Mouse (Mus musculus) heart, postnatal 0 days (tissue): ENCODE measurements around the gene Cfap97d1. TPM values are rescaled to one million over a fixed set of nuclear protein-coding genes. Genes with fewer than 3 reads are reported as not detected.

ENCODE experiments used
- ATAC-seq: fragments of 200-750 bp; cut with Nextera tagmentation; 2 replicates; pipeline ENCODE4 v1.8.0; 2017; ENCODE audit warnings: low read depth, moderate number of reproducible peaks, moderate library complexity; ENCODE audit not compliant: insufficient read depth
- DNase-seq: peaks from one replicate; pipeline ENCODE4 v3.0.0-alpha.2; 2016; ENCODE audit warnings: low spot score
- H3K27ac ChIP-seq: fragments of 300-500 bp; sonication (generic); 2 replicates; pipeline ENCODE4 v1.5.1; 2014; ENCODE audit warnings: low read depth, mild to moderate bottlenecking
- H3K27me3 ChIP-seq: fragments of 300-500 bp; sonication (generic); 2 replicates; pipeline ENCODE4 v1.6.1; 2014; ENCODE audit warnings: low read length, mixed read lengths; ENCODE audit not compliant: control insufficient read depth, insufficient read depth
- H3K36me3 ChIP-seq: fragments of 300-500 bp; sonication (generic); replicated peaks from 2 replicates; pipeline ENCODE4 v1.6.1; 2014; ENCODE audit warnings: low read length, mixed read lengths; ENCODE audit not compliant: control insufficient read depth, insufficient read depth
- H3K4me1 ChIP-seq: fragments of 300-500 bp; sonication (generic); 2 replicates; pipeline ENCODE4 v1.6.1; 2014; ENCODE audit warnings: antibody characterized with exemption; ENCODE audit not compliant: control insufficient read depth, insufficient read depth
- H3K4me2 ChIP-seq: fragments of 300-500 bp; sonication (generic); 2 replicates; pipeline ENCODE4 v1.6.1; 2014; ENCODE audit warnings: low read depth, mild to moderate bottlenecking, low read length, moderate library complexity
- H3K4me3 ChIP-seq: fragments of 300-500 bp; sonication (generic); 2 replicates; pipeline ENCODE4 v1.5.1; 2014; ENCODE audit warnings: low read depth, low read length
- H3K9ac ChIP-seq: fragments of 300-500 bp; sonication (generic); replicated peaks from 2 replicates; pipeline ENCODE4 v1.6.1; 2014; ENCODE audit warnings: low read depth, low read length, mixed read lengths
- H3K9me3 ChIP-seq: fragments of 300-500 bp; sonication (generic); replicated peaks from 2 replicates; pipeline ENCODE4 v1.6.1; 2016; ENCODE audit warnings: low read length; ENCODE audit not compliant: control insufficient read depth
- CTCF ChIP-seq: IDR thresholded peaks from 2 replicates; pipeline ENCODE4 v1.5.1; 2016; ENCODE audit warnings: antibody characterized with exemption, control low read depth, low read depth
- EP300 ChIP-seq: IDR thresholded peaks from 2 replicates; pipeline ENCODE4 v1.6.1; 2016; ENCODE audit warnings: antibody characterized with exemption, low read depth
- WGBS: fragments of 180-500 bp; shearing (Covaris S2); extraction: QIAGEN DNeasy Blood & Tissue Kit; methylation state at CpG from one replicate; pipeline ENCODE4 v1.1.7; 2014; 5-methylcytosine and 5-hydroxymethylcytosine counted together
- polyA plus RNA-seq: library from polyadenylated mRNA; unstranded; fragments of >200 nt; fragmentation: Nextera tagmentation; extraction: Ambion mirVana; gene quantifications from 2 replicates; pipeline ENCODE4 v1.2.1, GENCODE M21; 2015
- total RNA-seq: library from RNA; depleted of rRNA; stranded (reverse); fragments of >200 nt; gene quantifications from 2 replicates; pipeline ENCODE4 v1.2.3, GENCODE M21; 2014; ENCODE audit warnings: low replicate concordance

Gene Cfap97d1
- total and polyA plus RNA-seq, 2 experiments from 2014 or later = not detected

GRCm38 (mm10) chr11:101968311-101968710 lies 15.8 kb upstream of the Cfap97d1 start:
- no peak overlapping the region for H3K4me2 ChIP-seq
- WGBS = 30% methylated on average over 7 of the region's 7 CpGs
- peaks cover 13% of the 10 kb centered on the region for H3K36me3 ChIP-seq
- ATAC-seq (no peak), DNase-seq (no peak)
- no peaks in the 10 kb centered on the region for H3K9me3 ChIP-seq
- H3K4me1 ChIP-seq = peaks cover 17% of the 10 kb centered on the region
- no peak overlapping the region for H3K9ac ChIP-seq
- H3K27me3 ChIP-seq = peaks cover 42% of the 10 kb centered on the region
- TF ChIP-seq CTCF (no peak), EP300 (no peak)
- no peak overlapping the region for H3K4me3 ChIP-seq
- no peak overlapping the region for H3K27ac ChIP-seq

DNA sequence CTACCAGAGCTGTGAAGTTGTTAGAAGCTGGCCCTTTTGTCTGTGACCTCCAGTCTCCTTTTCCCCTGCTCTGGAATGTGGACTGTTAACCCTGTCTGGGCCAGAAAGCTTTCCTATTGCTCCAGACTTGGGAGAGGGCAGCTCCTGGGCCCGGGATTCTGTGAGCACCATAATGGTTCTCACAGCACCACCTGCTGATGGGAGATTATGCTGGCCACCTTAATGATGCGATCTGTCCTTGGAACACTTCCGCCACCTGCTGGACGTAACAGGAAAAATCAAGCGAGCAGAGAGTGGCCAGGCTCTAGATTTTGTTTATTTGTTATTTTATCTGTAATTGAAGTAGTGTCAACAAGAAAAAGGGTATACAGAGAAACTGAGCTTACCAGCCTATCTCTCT lies 15.3 kb upstream of the Cfap97d1 start:
- WGBS = 2% methylated on average over 5 of the region's 5 CpGs
- no peak overlapping the region for H3K4me3 ChIP-seq
- DNase-seq (peak; percentile 84), ATAC-seq (peak; percentile 70)
- H3K9ac ChIP-seq = no peak overlapping the region
- no peaks in the 10 kb centered on the region for H3K9me3 ChIP-seq
- peak; percentile 99 for TF ChIP-seq CTCF
- peak; percentile 30; the same call in 1 of the 2 replicates for TF ChIP-seq EP300
- H3K27ac ChIP-seq = no peak overlapping the region
- H3K4me1 ChIP-seq = peaks cover 12% of the 10 kb centered on the region
- peaks cover 18% of the 10 kb centered on the region for H3K36me3 ChIP-seq
- peaks cover 37% of the 10 kb centered on the region for H3K27me3 ChIP-seq
- no peak overlapping the region for H3K4me2 ChIP-seq

GRCm38 (mm10) chr11:101969835-101970234 lies 14.2 kb upstream of the Cfap97d1 start:
- H3K36me3 ChIP-seq = peaks cover 28% of the 10 kb centered on the region
- H3K9ac ChIP-seq = no peak overlapping the region
- 75% methylated on average over 13 of the region's 13 CpGs for WGBS
- no peak for ATAC-seq
- H3K9me3 ChIP-seq = no peaks in the 10 kb centered on the region
- H3K4me2 ChIP-seq = no peak overlapping the region
- peaks cover 7% of the 10 kb centered on the region; the same call in 1 of the 2 replicates for H3K4me1 ChIP-seq
- no peak overlapping the region for H3K27ac ChIP-seq
- H3K27me3 ChIP-seq = peaks cover 26% of the 10 kb centered on the region
- no peak for TF ChIP-seq CTCF
- no peak for TF ChIP-seq EP300
- DNase-seq = no peak
- H3K4me3 ChIP-seq = no peak overlapping the region

GRCm38 (mm10) chr11:101971410-101971809 lies 12.7 kb upstream of the Cfap97d1 start:
- no peak overlapping the region for H3K4me2 ChIP-seq
- peak; percentile 66 for TF ChIP-seq CTCF
- no peak for TF ChIP-seq EP300
- peaks cover 11% of the 10 kb centered on the region; the same call in 1 of the 2 replicates for H3K27me3 ChIP-seq
- DNase-seq (peak; percentile 39), ATAC-seq (no peak)
- no peak overlapping the region for H3K27ac ChIP-seq
- peaks cover 37% of the 10 kb centered on the region for H3K36me3 ChIP-seq
- 0 out of 2 replicates have a peak, but pooled peaks cover 3% of the 10 kb centered on the region for H3K4me1 ChIP-seq
- H3K9me3 ChIP-seq = no peaks in the 10 kb centered on the region
- no peak overlapping the region for H3K9ac ChIP-seq
- H3K4me3 ChIP-seq = no peak overlapping the region
- WGBS = 25% methylated on average over 3 of the region's 3 CpGs

DNA sequence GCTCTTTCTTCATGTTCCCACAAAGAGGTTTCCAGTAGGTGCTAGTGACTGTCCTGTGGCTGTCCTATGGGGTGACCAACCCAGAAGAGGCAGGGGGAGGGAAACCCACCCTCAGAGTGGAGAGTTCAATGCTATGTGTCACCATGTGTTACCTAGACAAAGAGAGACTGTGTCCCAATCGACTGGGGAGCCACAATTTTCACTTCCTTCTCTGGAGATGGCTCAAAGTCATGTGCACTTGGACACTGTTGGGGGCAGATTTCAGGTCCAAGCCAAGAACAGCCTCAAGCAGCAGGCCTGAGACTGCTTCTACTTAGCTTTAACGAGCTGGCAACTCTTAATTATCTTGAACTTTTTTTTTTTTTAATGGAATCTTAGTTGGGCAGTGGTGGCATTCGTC lies 12.0 kb upstream of the Cfap97d1 start:
- no peak for TF ChIP-seq CTCF
- TF ChIP-seq EP300 = no peak
- ATAC-seq (no peak), DNase-seq (peak; percentile 5)
- H3K27ac ChIP-seq = no peak overlapping the region
- no peak overlapping the region for H3K9ac ChIP-seq
- no peaks in the 10 kb centered on the region for H3K9me3 ChIP-seq
- 0 out of 2 replicates have a peak, but pooled peaks cover 3% of the 10 kb centered on the region for H3K4me1 ChIP-seq
- WGBS = 74% methylated on average over 3 of the region's 3 CpGs
- H3K4me3 ChIP-seq = no peak overlapping the region
- no peak overlapping the region for H3K4me2 ChIP-seq
- H3K36me3 ChIP-seq = peaks cover 44% of the 10 kb centered on the region
- peaks cover 4% of the 10 kb centered on the region; the same call in 1 of the 2 replicates for H3K27me3 ChIP-seq

DNA sequence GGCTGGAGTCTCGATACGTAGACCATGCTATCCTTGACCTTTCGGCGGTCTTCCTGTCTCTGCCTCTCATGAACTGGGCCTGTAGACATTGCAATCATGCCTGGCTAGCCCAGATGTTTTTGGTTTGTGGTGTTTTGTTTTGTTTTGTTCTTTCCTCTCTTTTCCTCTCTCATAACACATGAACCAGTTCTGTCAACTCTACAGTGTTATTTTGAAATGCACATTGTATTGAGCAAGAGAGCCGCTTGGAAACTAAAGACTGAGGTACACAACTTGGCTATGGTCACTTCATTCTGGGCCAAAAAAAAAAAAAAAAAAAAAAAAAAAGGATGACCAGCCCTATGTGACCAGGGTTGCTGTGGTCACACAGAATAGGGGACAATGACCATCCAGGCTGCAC lies 11.4 kb upstream of the Cfap97d1 start:
- ATAC-seq = no peak
- Histone ChIP-seq H3K9me3 (no peaks in the 10 kb centered on the region), H3K9ac (no peak overlapping the region), H3K27ac (no peak overlapping the region), H3K4me1 (0 out of 2 replicates have a peak, but pooled peaks cover 3% of the 10 kb centered on the region), H3K4me2 (no peak overlapping the region), H3K4me3 (no peak overlapping the region), H3K36me3 (peaks cover 46% of the 10 kb centered on the region), H3K27me3 (no peaks in the 10 kb centered on the region)
- TF ChIP-seq EP300 (no peak), CTCF (no peak)
- 98% methylated on average over 5 of the region's 5 CpGs for WGBS
- no peak for DNase-seq
